Mouse (Mus musculus): ENCODE data around the gene Pgap2. TPM values are rescaled to one million over a fixed set of nuclear protein-coding genes. Genes with fewer than 3 reads are reported as not detected.

Gene Pgap2
- total and polyA plus RNA-seq, 2 experiments from 2014 or later: 51.7 to 56.6 TPM

DNA sequence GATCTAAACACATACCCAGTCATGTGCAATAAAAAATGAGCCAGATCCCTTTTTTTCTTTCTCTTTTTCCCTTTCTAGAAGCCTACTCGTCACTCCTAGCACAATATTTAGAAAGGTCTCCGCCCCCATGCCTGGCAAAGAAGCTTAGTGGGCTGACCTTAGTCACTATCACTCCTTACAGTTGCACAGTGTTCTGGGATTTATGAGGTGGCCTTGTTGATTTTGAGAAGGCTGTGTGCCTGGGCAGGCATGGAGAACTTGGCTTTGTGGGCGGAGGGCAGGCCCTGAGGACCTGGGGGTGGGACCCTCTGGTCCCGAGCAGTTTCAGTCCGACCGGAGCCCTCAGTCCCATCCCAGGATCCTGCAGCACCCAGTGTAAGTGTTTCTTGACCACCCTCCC lies 19.8 kb downstream of the Pgap2 start:
- WGBS: 93% methylated on average over 6 of the region's 6 CpGs
- ATAC-seq (ENCODE audit: low FRiP score): no peak; the same call in 1 of the 2 replicates

GRCm38 (mm10) chr7:102233059-102233458 lies 23.1 kb downstream of the Pgap2 start:
- no peaks in the 10 kb centered on the region for H3K4me1 ChIP-seq (ENCODE audit: insufficient read depth, low read length)
- no peak for ATAC-seq (ENCODE audit: low FRiP score)
- no peak overlapping the region for H3K27ac ChIP-seq (ENCODE audit: low read depth, low read length)
- no peak overlapping the region for H3K9ac ChIP-seq (replicated peaks; ENCODE audit: low read length, poor library complexity, severe bottlenecking)
- peaks cover 12% of the 10 kb centered on the region for H3K36me3 ChIP-seq (ENCODE audit: insufficient read depth, low read length)
- 59% methylated on average over 4 of the region's 4 CpGs for WGBS
- no peaks in the 10 kb centered on the region for H3K9me3 ChIP-seq (ENCODE audit: low read length)
- no peak for DNase-seq (ENCODE audit: low spot score)
- no peak for TF ChIP-seq CTCF (IDR thresholded peaks at IDR 0.05)
- no peak overlapping the region for H3K4me3 ChIP-seq (ENCODE audit: low read depth, low read length)
- no peaks in the 10 kb centered on the region for H3K27me3 ChIP-seq (ENCODE audit: insufficient read depth, low read length)
- H3K4me2 ChIP-seq (ENCODE audit: low read depth, low read length, poor library complexity, severe bottlenecking): no peak overlapping the region

More for the DNA sequence above, 19.8 kb downstream of the Pgap2 start:
- H3K36me3 ChIP-seq (ENCODE audit: insufficient read depth, low read length): peaks cover 4% of the 10 kb centered on the region
- H3K27ac ChIP-seq (ENCODE audit: low read depth, low read length): no peak overlapping the region
- no peaks in the 10 kb centered on the region for H3K4me1 ChIP-seq (ENCODE audit: insufficient read depth, low read length)
- no peak overlapping the region for H3K9ac ChIP-seq (replicated peaks; ENCODE audit: low read length, poor library complexity, severe bottlenecking)
- H3K4me3 ChIP-seq (ENCODE audit: low read depth, low read length): no peak overlapping the region
- no peaks in the 10 kb centered on the region for H3K9me3 ChIP-seq (ENCODE audit: low read length)
- no peak for TF ChIP-seq CTCF (IDR thresholded peaks at IDR 0.05)
- no peak for DNase-seq (ENCODE audit: low spot score)
- H3K27me3 ChIP-seq (ENCODE audit: insufficient read depth, low read length): no peaks in the 10 kb centered on the region
- H3K4me2 ChIP-seq (ENCODE audit: low read depth, low read length, poor library complexity, severe bottlenecking): no peak overlapping the region

GRCm38 (mm10) chr7:102238686-102239286 lies 28.8 kb downstream of the Pgap2 start:
- H3K36me3 ChIP-seq (ENCODE audit: insufficient read depth, low read length): peaks cover 14% of the 10 kb centered on the region
- no peaks in the 10 kb centered on the region for H3K4me1 ChIP-seq (ENCODE audit: insufficient read depth, low read length)
- H3K27ac ChIP-seq (ENCODE audit: low read depth, low read length): no peak overlapping the region
- no peak overlapping the region for H3K4me2 ChIP-seq (ENCODE audit: low read depth, low read length, poor library complexity, severe bottlenecking)
- H3K27me3 ChIP-seq (ENCODE audit: insufficient read depth, low read length): no peaks in the 10 kb centered on the region
- H3K4me3 ChIP-seq (ENCODE audit: low read depth, low read length): no peak overlapping the region
- no peak for TF ChIP-seq CTCF (IDR thresholded peaks at IDR 0.05)
- ATAC-seq (ENCODE audit: low FRiP score) (no peak), DNase-seq (ENCODE audit: low spot score) (no peak)
- no peak overlapping the region for H3K9ac ChIP-seq (replicated peaks; ENCODE audit: low read length, poor library complexity, severe bottlenecking)
- H3K9me3 ChIP-seq (ENCODE audit: low read length): no peaks in the 10 kb centered on the region
- WGBS: 88% methylated on average over 8 of the region's 8 CpGs

GRCm38 (mm10) chr7:102239591-102239990 lies 29.6 kb downstream of the Pgap2 start:
- no peak overlapping the region for H3K27ac ChIP-seq (ENCODE audit: low read depth, low read length)
- 96% methylated on average over 16 of the region's 16 CpGs for WGBS
- DNase-seq (ENCODE audit: low spot score) (no peak), ATAC-seq (ENCODE audit: low FRiP score) (no peak)
- H3K9ac ChIP-seq (replicated peaks; ENCODE audit: low read length, poor library complexity, severe bottlenecking): no peak overlapping the region
- H3K4me3 ChIP-seq (ENCODE audit: low read depth, low read length): no peak overlapping the region
- TF ChIP-seq CTCF (IDR thresholded peaks at IDR 0.05): no peak
- no peak overlapping the region for H3K4me2 ChIP-seq (ENCODE audit: low read depth, low read length, poor library complexity, severe bottlenecking)
- no peaks in the 10 kb centered on the region for H3K9me3 ChIP-seq (ENCODE audit: low read length)
- H3K4me1 ChIP-seq (ENCODE audit: insufficient read depth, low read length): no peaks in the 10 kb centered on the region
- no peaks in the 10 kb centered on the region for H3K27me3 ChIP-seq (ENCODE audit: insufficient read depth, low read length)
- peaks cover 14% of the 10 kb centered on the region for H3K36me3 ChIP-seq (ENCODE audit: insufficient read depth, low read length)

- DNase-seq (ENCODE audit: low spot score) (no peak), ATAC-seq (ENCODE audit: low FRiP score) (no peak)
- no peak overlapping the region for H3K4me2 ChIP-seq (ENCODE audit: low read depth, low read length, poor library complexity, severe bottlenecking)
- H3K4me1 ChIP-seq (ENCODE audit: insufficient read depth, low read length): peaks cover 3% of the 10 kb centered on the region; the same call in 1 of the 2 replicates
- H3K27ac ChIP-seq (ENCODE audit: low read depth, low read length): no peak overlapping the region
- H3K27me3 ChIP-seq (ENCODE audit: insufficient read depth, low read length): no peaks in the 10 kb centered on the region
- H3K4me3 ChIP-seq (ENCODE audit: low read depth, low read length): no peak overlapping the region
- H3K36me3 ChIP-seq (ENCODE audit: insufficient read depth, low read length): peaks cover 6% of the 10 kb centered on the region
- 74% methylated on average over 5 of the region's 5 CpGs for WGBS
- H3K9ac ChIP-seq (replicated peaks; ENCODE audit: low read length, poor library complexity, severe bottlenecking): no peak overlapping the region
- no peak for TF ChIP-seq CTCF (IDR thresholded peaks at IDR 0.05)
- no peaks in the 10 kb centered on the region for H3K9me3 ChIP-seq (ENCODE audit: low read length)
Measured at GRCm38 (mm10) chr7:102242371-102242770, 32.4 kb downstream of the Pgap2 start.

- Histone ChIP-seq H3K4me1 (ENCODE audit: insufficient read depth, low read length) (peaks cover 3% of the 10 kb centered on the region; the same call in 1 of the 2 replicates), H3K27me3 (ENCODE audit: insufficient read depth, low read length) (no peaks in the 10 kb centered on the region), H3K4me2 (ENCODE audit: low read depth, low read length, poor library complexity, severe bottlenecking) (no peak overlapping the region), H3K9me3 (ENCODE audit: low read length) (no peaks in the 10 kb centered on the region), H3K9ac (replicated peaks; ENCODE audit: low read length, poor library complexity, severe bottlenecking) (no peak overlapping the region), H3K36me3 (ENCODE audit: insufficient read depth, low read length) (peaks cover 4% of the 10 kb centered on the region), H3K4me3 (ENCODE audit: low read depth, low read length) (no peak overlapping the region), H3K27ac (ENCODE audit: low read depth, low read length) (no peak overlapping the region)
- DNase-seq (ENCODE audit: low spot score): no peak
- no peak for TF ChIP-seq CTCF (IDR thresholded peaks at IDR 0.05)
- 84% methylated on average over 3 of the region's 3 CpGs for WGBS
- no peak for ATAC-seq (ENCODE audit: low FRiP score)
Measured at GRCm38 (mm10) chr7:102242917-102243316, 32.9 kb downstream of the Pgap2 start.
